Mouse (Mus musculus): ENCODE results near the gene Hoxa9. TPM values are rescaled to one million over a fixed set of nuclear protein-coding genes. Genes with fewer than 3 reads are reported as not detected.

Gene Hoxa9
- polyA plus RNA-seq, 2 experiments: 0.43 to 0.76 TPM

- TF ChIP-seq EP300 (IDR thresholded peaks at IDR 0.05; ENCODE audit: low read depth): no peak
- no peak for TF ChIP-seq CTCF (IDR thresholded peaks at IDR 0.05; ENCODE audit: low read depth)
- WGBS (ENCODE audit: insufficient replicate concordance): 5% methylated on average over 9 of the region's 9 CpGs
- H3K27me3 ChIP-seq (ENCODE audit: control insufficient read depth, insufficient read depth, low read length): peaks cover 99% of the 10 kb centered on the region
- H3K36me3 ChIP-seq (replicated peaks; ENCODE audit: control insufficient read depth, insufficient read depth, low read depth): no peaks in the 10 kb centered on the region
- no peak overlapping the region for H3K4me3 ChIP-seq (ENCODE audit: insufficient read depth in 1 of 2, low read depth in 2 of 2, low read length in 2 of 2)
- H3K9ac ChIP-seq (replicated peaks): no peak overlapping the region
- no peak for ATAC-seq (ENCODE audit: insufficient read depth)
- no peaks in the 10 kb centered on the region for H3K4me1 ChIP-seq (replicated peaks; ENCODE audit: control insufficient read depth in 2 of 2, insufficient read depth in 2 of 2, low read length in 1 of 2)
- no peak for DNase-seq (ENCODE audit: low read depth in 3 of 3, low spot score in 3 of 3)
- H3K27ac ChIP-seq: no peak overlapping the region
- no peak overlapping the region for H3K4me2 ChIP-seq (ENCODE audit: low read depth)
- H3K9me3 ChIP-seq (ENCODE audit: control insufficient read depth, low read length): no peaks in the 10 kb centered on the region
These were observed 31.0 kb upstream of the Hoxa9 start for GRCm38 (mm10) chr6:52261751-52262462.

DNA sequence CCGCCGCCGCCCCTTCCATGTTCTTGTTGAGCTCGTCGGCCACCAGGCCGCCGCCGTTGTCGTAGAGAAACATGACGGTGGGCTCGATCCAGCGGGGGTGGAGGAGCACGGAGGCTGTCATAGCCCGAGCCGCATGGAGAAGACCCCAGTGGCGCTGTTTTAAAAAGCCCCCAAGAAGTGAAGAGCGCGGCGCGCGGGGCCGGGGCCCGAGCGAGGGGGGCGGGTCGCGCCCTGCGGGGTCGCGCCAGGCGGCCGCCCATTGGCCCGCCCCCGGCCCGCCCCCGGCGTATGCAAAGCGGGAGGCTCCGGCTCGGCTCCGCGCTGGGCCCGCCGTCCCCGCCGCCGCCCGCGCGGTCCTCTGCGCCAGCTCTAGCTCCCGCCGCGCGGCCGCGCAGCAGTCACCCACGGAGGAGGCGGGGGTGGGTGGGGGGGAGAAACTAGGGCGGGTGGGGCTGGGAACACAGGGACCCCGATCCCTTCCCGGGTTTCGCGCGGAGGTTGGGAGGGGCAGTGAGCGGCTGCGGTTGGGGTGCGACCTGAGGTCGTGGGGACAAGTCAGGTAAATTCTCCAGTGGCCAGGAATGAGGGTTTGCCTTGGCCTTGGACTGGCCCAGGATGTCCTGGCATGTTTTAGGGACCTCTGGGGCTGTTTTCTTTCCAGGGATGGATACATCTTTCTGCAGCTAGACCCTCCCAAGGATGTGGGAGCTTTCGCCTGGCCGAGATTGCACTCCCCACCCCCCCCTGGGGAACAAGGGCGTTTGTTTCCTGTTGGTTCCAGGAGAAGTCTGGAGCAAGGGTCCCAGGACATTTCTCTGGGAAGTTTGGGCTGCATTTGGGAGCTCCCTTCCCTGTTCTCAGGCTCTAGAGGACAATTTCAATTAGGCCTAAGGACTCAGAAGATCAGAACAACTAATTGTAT, 30.0 kb upstream of the Hoxa9 start, which contains the start of gene Hoxa13:
Hoxa13 (minus strand) TSS at position 227 of the 922 bp plus-strand sequence.
- Histone ChIP-seq H3K9ac (replicated peaks) (no peak within 1 kb of the TSS), H3K4me1 (replicated peaks; ENCODE audit: control insufficient read depth in 2 of 2, insufficient read depth in 2 of 2, low read length in 1 of 2) (no peaks in the 10 kb centered on the region), H3K27me3 (ENCODE audit: control insufficient read depth, insufficient read depth, low read length) (peaks cover 99% of the 10 kb centered on the region), H3K4me3 (ENCODE audit: insufficient read depth in 1 of 2, low read depth in 2 of 2, low read length in 2 of 2) (peak within 1 kb of the TSS; percentile 43 to 47; a peak in 3 of 4 replicates), H3K36me3 (replicated peaks; ENCODE audit: control insufficient read depth, insufficient read depth, low read depth) (no peaks in the 10 kb centered on the region), H3K4me2 (ENCODE audit: low read depth) (peak within 1 kb of the TSS; percentile 50), H3K27ac (no peak within 1 kb of the TSS), H3K9me3 (ENCODE audit: control insufficient read depth, low read length) (no peaks in the 10 kb centered on the region)
- WGBS (ENCODE audit: insufficient replicate concordance): under 1% methylated on average over 50 of the region's 72 CpGs
- no peak for ATAC-seq (ENCODE audit: insufficient read depth)
- TF ChIP-seq CTCF (IDR thresholded peaks at IDR 0.05; ENCODE audit: low read depth): no peak
- TF ChIP-seq EP300 (IDR thresholded peaks at IDR 0.05; ENCODE audit: low read depth): no peak
- DNase-seq (ENCODE audit: low read depth in 3 of 3, low spot score in 3 of 3): no peak

- Histone ChIP-seq H3K36me3 (replicated peaks; ENCODE audit: control insufficient read depth, insufficient read depth, low read depth) (no peaks in the 10 kb centered on the region), H3K27me3 (ENCODE audit: control insufficient read depth, insufficient read depth, low read length) (peaks cover 96% of the 10 kb centered on the region), H3K4me3 (ENCODE audit: insufficient read depth in 1 of 2, low read depth in 2 of 2, low read length in 2 of 2) (peak overlapping the region in 1 of 2 experiments; percentile 47; a peak in 1 of 4 replicates), H3K27ac (no peak overlapping the region), H3K4me2 (ENCODE audit: low read depth) (peak overlapping the region; percentile 50; the same call in 1 of the 2 replicates), H3K9ac (replicated peaks) (no peak overlapping the region), H3K4me1 (replicated peaks; ENCODE audit: control insufficient read depth in 2 of 2, insufficient read depth in 2 of 2, low read length in 1 of 2) (no peaks in the 10 kb centered on the region), H3K9me3 (ENCODE audit: control insufficient read depth, low read length) (no peaks in the 10 kb centered on the region)
- DNase-seq (ENCODE audit: low read depth in 3 of 3, low spot score in 3 of 3): no peak
- TF ChIP-seq CTCF (IDR thresholded peaks at IDR 0.05; ENCODE audit: low read depth): no peak
- TF ChIP-seq EP300 (IDR thresholded peaks at IDR 0.05; ENCODE audit: low read depth): no peak
- ATAC-seq (ENCODE audit: insufficient read depth): no peak
- 2% methylated on average over 39 of the region's 39 CpGs for WGBS (ENCODE audit: insufficient replicate concordance)
These were observed 28.9 kb upstream of the Hoxa9 start for GRCm38 (mm10) chr6:52259811-52260261.

DNA sequence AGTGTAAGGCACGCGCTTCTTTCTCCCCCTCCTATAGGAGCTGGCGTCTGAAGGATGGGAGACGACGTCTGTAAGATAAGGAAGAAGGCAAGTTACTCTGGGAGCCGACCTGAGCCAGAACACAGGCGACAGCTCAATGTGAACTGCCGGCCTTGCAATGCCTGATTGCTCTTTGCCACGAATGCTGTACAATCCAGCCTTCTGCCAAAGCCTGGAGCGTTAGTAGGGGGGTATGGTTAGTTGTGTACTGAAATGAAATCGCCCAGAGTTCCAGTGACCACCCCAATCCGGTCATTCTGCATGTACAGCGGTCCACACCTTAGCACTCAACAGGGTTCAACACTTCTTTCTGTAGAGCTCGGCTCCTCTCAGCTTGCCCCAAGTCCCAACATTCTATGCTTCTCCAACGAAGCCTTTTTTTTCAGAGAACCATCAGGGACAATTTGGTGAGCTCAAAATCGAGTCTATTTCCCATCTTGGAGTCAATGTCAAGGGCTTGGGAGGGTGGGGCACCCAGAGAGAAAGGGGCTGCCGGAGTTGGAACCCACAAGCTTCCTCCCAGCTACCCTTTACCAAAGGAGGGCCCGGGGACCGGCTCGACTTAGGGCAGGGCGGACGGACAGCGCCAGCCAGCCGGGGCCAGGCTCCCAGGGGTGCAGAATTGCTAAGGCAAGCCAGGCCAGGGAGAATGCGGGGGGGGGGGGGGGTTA, 28.3 kb upstream of the Hoxa9 start:
- WGBS (ENCODE audit: insufficient replicate concordance): 1% methylated on average over 25 of the region's 25 CpGs
- H3K36me3 ChIP-seq (replicated peaks; ENCODE audit: control insufficient read depth, insufficient read depth, low read depth): no peaks in the 10 kb centered on the region
- ATAC-seq (ENCODE audit: insufficient read depth) (no peak), DNase-seq (ENCODE audit: low read depth in 3 of 3, low spot score in 3 of 3) (no peak)
- no peak overlapping the region for H3K4me2 ChIP-seq (ENCODE audit: low read depth)
- H3K9me3 ChIP-seq (ENCODE audit: control insufficient read depth, low read length): no peaks in the 10 kb centered on the region
- no peak for TF ChIP-seq CTCF (IDR thresholded peaks at IDR 0.05; ENCODE audit: low read depth)
- no peak for TF ChIP-seq EP300 (IDR thresholded peaks at IDR 0.05; ENCODE audit: low read depth)
- no peak overlapping the region for H3K4me3 ChIP-seq (ENCODE audit: insufficient read depth in 1 of 2, low read depth in 2 of 2, low read length in 2 of 2)
- H3K4me1 ChIP-seq (replicated peaks; ENCODE audit: control insufficient read depth in 2 of 2, insufficient read depth in 2 of 2, low read length in 1 of 2): no peaks in the 10 kb centered on the region
- H3K27me3 ChIP-seq (ENCODE audit: control insufficient read depth, insufficient read depth, low read length): peaks cover 93% of the 10 kb centered on the region
- no peak overlapping the region for H3K27ac ChIP-seq
- no peak overlapping the region for H3K9ac ChIP-seq (replicated peaks)
